Mouse (Mus musculus): ENCODE data around the gene Krt26. TPM values are rescaled to one million over a fixed set of nuclear protein-coding genes. Genes with fewer than 3 reads are reported as not detected.

Gene Krt26
- polyA plus RNA-seq, 1 experiment: not detected

DNA sequence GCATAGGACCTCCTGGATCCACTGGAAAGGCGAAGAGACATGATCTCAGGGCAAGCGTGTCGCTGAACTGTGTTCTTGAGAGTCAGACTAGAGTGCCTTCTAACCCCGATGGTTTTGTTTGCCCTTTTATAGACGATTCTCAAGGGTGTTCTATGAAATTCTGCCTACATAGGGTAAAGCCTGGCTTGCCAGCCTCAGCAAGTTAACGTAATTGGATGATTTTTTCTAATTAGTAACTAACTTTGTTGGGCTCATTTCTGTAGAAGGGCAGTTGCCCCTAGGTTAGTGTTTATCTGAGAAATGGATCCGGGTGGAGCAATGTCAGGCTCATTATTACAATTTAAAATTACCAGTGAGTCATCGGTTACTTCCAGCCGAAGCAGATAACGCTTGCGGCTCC, 14.9 kb downstream of the Krt26 start, which contains the start of gene Krt25:
Krt25 (minus strand) TSS at position 101 of the 400 bp plus-strand sequence.
- no peak within 1 kb of the TSS for H3K27ac ChIP-seq (ENCODE audit: insufficient read depth, low read length)
- no peaks in the 10 kb centered on the region for H3K27me3 ChIP-seq (ENCODE audit: control insufficient read depth, insufficient read depth, low read length)
- no peak for DNase-seq (ENCODE audit: low read depth in 1 of 2, low spot score in 2 of 2)
- no peak within 1 kb of the TSS for H3K4me3 ChIP-seq (ENCODE audit: extremely low read depth, insufficient read depth, insufficient read length)
- H3K4me1 ChIP-seq (ENCODE audit: control insufficient read depth, insufficient read depth, insufficient read length): no peaks in the 10 kb centered on the region
- no peak for TF ChIP-seq POLR2A (IDR thresholded peaks at IDR 0.05; ENCODE audit: low read depth, low read length)
- no peak for TF ChIP-seq CTCF (IDR thresholded peaks at IDR 0.05; ENCODE audit: extremely low read depth, insufficient read depth, insufficient read length, insufficient replicate concordance)
- H3K36me3 ChIP-seq (ENCODE audit: control insufficient read depth, insufficient read depth, low read length): no peaks in the 10 kb centered on the region
- 89% methylated on average over 11 of the region's 11 CpGs for WGBS

DNA sequence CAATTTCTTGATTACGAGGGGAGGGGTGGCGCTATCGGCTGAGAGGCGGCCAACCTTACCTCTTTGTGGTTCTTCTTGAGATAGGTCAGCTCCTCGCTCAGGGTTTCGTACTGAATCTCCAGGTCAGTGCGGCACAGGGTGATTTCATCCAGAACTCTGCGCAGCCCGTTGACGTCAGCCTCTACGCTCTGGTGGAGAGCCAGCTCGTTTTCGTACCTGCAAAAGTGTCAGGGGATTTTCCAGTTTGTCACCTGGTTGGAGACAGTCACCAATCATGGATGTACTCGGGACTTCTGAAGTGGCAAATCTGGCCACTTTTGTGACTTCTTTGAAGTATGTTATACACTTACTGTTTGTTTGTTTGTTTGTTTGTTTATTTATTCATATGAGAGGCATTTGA, 16.7 kb downstream of the Krt26 start:
- TF ChIP-seq CTCF (IDR thresholded peaks at IDR 0.05; ENCODE audit: extremely low read depth, insufficient read depth, insufficient read length, insufficient replicate concordance) (no peak), POLR2A (IDR thresholded peaks at IDR 0.05; ENCODE audit: low read depth, low read length) (no peak)
- WGBS: 89% methylated on average over 14 of the region's 14 CpGs
- Histone ChIP-seq H3K4me1 (ENCODE audit: control insufficient read depth, insufficient read depth, insufficient read length) (no peaks in the 10 kb centered on the region), H3K4me3 (ENCODE audit: extremely low read depth, insufficient read depth, insufficient read length) (no peak overlapping the region), H3K36me3 (ENCODE audit: control insufficient read depth, insufficient read depth, low read length) (no peaks in the 10 kb centered on the region), H3K27me3 (ENCODE audit: control insufficient read depth, insufficient read depth, low read length) (no peaks in the 10 kb centered on the region), H3K27ac (ENCODE audit: insufficient read depth, low read length) (no peak overlapping the region)
- DNase-seq (ENCODE audit: low read depth in 1 of 2, low spot score in 2 of 2): no peak

DNA sequence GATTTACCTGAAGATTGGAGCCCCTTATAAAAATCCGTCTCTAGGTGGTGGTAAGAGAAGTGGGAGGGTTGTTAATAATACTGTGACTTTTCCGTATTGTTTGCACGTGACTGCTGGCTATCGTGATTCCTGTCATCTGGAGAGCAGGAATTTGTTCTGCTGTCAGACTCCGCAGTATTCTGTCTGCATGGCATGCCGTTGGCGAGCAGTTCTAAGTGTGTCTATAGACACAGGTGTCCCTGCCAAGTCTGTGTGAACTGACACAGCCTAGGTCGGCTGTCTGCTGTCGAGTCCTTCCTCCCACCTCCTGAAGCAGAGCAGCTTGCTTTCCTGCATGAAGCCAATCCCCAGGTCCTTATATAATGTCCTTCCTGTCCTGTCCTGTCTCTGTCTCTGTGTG, 18.6 kb downstream of the Krt26 start:
- no peak for DNase-seq (ENCODE audit: low read depth in 1 of 2, low spot score in 2 of 2)
- Histone ChIP-seq H3K27ac (ENCODE audit: insufficient read depth, low read length) (no peak overlapping the region), H3K4me1 (ENCODE audit: control insufficient read depth, insufficient read depth, insufficient read length) (no peaks in the 10 kb centered on the region), H3K36me3 (ENCODE audit: control insufficient read depth, insufficient read depth, low read length) (no peaks in the 10 kb centered on the region), H3K4me3 (ENCODE audit: extremely low read depth, insufficient read depth, insufficient read length) (no peak overlapping the region), H3K27me3 (ENCODE audit: control insufficient read depth, insufficient read depth, low read length) (no peaks in the 10 kb centered on the region)
- 77% methylated on average over 9 of the region's 9 CpGs for WGBS
- TF ChIP-seq CTCF (IDR thresholded peaks at IDR 0.05; ENCODE audit: extremely low read depth, insufficient read depth, insufficient read length, insufficient replicate concordance) (no peak), POLR2A (IDR thresholded peaks at IDR 0.05; ENCODE audit: low read depth, low read length) (no peak)

DNA sequence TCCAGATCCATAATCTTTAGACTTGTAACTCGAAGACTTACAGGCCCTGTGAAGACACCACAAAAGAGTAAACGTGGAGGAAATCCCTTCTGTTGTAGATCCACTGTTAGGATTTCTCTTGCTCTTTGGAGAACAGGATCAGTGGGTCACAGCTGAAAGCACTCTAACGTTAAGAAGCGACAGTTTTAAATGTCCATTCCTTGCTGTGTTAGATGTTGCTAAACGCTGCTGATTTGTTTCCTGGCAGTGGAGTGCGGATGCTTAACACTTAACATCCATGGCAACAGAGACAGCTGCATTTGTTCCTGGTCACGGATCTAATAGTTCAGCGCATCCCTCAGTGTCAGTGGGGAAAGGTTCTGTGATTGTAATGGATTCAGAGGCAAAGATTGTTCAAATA, 21.2 kb downstream of the Krt26 start:
- H3K4me3 ChIP-seq (ENCODE audit: extremely low read depth, insufficient read depth, insufficient read length): no peak overlapping the region
- TF ChIP-seq POLR2A (IDR thresholded peaks at IDR 0.05; ENCODE audit: low read depth, low read length): no peak
- no peak for TF ChIP-seq CTCF (IDR thresholded peaks at IDR 0.05; ENCODE audit: extremely low read depth, insufficient read depth, insufficient read length, insufficient replicate concordance)
- no peaks in the 10 kb centered on the region for H3K4me1 ChIP-seq (ENCODE audit: control insufficient read depth, insufficient read depth, insufficient read length)
- no peak overlapping the region for H3K27ac ChIP-seq (ENCODE audit: insufficient read depth, low read length)
- no peaks in the 10 kb centered on the region for H3K27me3 ChIP-seq (ENCODE audit: control insufficient read depth, insufficient read depth, low read length)
- H3K36me3 ChIP-seq (ENCODE audit: control insufficient read depth, insufficient read depth, low read length): no peaks in the 10 kb centered on the region
- DNase-seq (ENCODE audit: low read depth in 1 of 2, low spot score in 2 of 2): no peak
- WGBS: 81% methylated on average over 8 of the region's 8 CpGs

DNA sequence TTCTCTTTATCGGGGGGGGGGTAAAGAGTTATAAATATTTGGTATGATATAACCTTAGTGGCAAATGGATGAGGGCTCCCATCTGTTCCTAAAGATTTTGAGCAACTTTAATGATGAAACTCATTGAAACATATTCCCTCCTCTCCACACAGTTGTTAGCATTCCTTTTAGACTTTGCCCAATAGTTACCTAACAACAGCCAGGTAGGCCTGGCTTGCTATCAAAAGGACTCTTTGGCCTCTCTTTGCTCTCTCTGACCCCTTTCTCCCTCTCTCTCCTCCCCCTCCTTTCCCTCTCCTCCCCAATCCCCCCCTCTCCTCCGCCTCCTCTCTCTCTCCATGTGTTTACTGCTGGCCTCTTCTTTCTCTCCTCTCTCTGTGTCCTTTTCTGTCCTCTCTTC, 23.2 kb downstream of the Krt26 start:
- 94% methylated on average over 2 of the region's 2 CpGs for WGBS
- H3K36me3 ChIP-seq (ENCODE audit: control insufficient read depth, insufficient read depth, low read length): no peaks in the 10 kb centered on the region
- no peak for DNase-seq (ENCODE audit: low read depth in 1 of 2, low spot score in 2 of 2)
- TF ChIP-seq POLR2A (IDR thresholded peaks at IDR 0.05; ENCODE audit: low read depth, low read length): no peak
- TF ChIP-seq CTCF (IDR thresholded peaks at IDR 0.05; ENCODE audit: extremely low read depth, insufficient read depth, insufficient read length, insufficient replicate concordance): no peak
- no peak overlapping the region for H3K4me3 ChIP-seq (ENCODE audit: extremely low read depth, insufficient read depth, insufficient read length)
- H3K27me3 ChIP-seq (ENCODE audit: control insufficient read depth, insufficient read depth, low read length): no peaks in the 10 kb centered on the region
- no peaks in the 10 kb centered on the region for H3K4me1 ChIP-seq (ENCODE audit: control insufficient read depth, insufficient read depth, insufficient read length)
- H3K27ac ChIP-seq (ENCODE audit: insufficient read depth, low read length): no peak overlapping the region

DNA sequence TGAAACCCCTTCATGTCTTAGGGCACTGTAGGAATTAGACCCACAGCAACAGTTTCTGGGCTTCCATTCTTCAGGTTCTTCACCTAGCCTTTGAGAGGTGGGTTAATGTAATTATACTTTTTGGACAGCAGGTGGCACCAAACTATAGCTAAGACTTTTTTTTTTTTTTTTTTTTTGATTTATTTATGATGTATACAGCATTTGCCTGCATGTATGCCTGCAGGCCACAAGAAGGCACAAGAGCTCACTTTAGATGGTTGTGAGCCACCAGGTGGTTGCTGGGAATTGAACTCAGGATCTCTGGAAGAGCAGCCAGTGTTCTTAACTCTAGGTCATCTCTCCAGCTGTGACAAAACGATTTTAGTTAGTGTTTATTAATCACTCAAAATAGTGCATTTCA, 26.9 kb downstream of the Krt26 start:
- peak in 1 of 2 experiments; percentile 38 for DNase-seq (ENCODE audit: low read depth in 1 of 2, low spot score in 2 of 2)
- Histone ChIP-seq H3K27ac (ENCODE audit: insufficient read depth, low read length) (no peak overlapping the region), H3K27me3 (ENCODE audit: control insufficient read depth, insufficient read depth, low read length) (no peaks in the 10 kb centered on the region), H3K36me3 (ENCODE audit: control insufficient read depth, insufficient read depth, low read length) (no peaks in the 10 kb centered on the region), H3K4me3 (ENCODE audit: extremely low read depth, insufficient read depth, insufficient read length) (no peak overlapping the region), H3K4me1 (ENCODE audit: control insufficient read depth, insufficient read depth, insufficient read length) (no peaks in the 10 kb centered on the region)
- TF ChIP-seq POLR2A (IDR thresholded peaks at IDR 0.05; ENCODE audit: low read depth, low read length): no peak
- WGBS: 83% methylated on average over 1 of the region's 1 CpGs

DNA sequence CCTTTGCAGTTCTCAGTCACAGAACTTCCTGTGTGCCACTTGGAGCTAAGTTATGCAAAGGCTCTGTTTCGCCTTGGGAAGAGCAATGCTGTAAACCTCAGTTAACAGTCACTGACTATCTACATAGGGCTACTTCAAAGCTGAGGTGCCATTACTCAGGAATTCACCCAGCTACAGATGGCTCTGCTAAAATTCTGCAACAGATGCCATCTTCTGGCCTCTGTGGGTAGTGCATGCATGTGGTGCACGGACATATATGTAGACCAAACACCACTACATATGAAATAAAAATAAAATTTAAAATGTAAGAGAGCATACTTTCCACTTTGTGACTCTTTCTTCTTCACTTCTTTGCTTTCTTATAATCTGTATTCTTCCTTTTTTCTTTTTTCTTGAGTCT, 30.2 kb downstream of the Krt26 start:
- Histone ChIP-seq H3K4me1 (ENCODE audit: control insufficient read depth, insufficient read depth, insufficient read length) (no peaks in the 10 kb centered on the region), H3K27ac (ENCODE audit: insufficient read depth, low read length) (no peak overlapping the region), H3K4me3 (ENCODE audit: extremely low read depth, insufficient read depth, insufficient read length) (no peak overlapping the region), H3K36me3 (ENCODE audit: control insufficient read depth, insufficient read depth, low read length) (no peaks in the 10 kb centered on the region), H3K27me3 (ENCODE audit: control insufficient read depth, insufficient read depth, low read length) (no peaks in the 10 kb centered on the region)
- peak; percentile 57 to 67 for DNase-seq (ENCODE audit: low read depth in 1 of 2, low spot score in 2 of 2)
- WGBS: 30% methylated on average over 2 of the region's 2 CpGs
- TF ChIP-seq POLR2A (IDR thresholded peaks at IDR 0.05; ENCODE audit: low read depth, low read length) (no peak), CTCF (IDR thresholded peaks at IDR 0.05; ENCODE audit: extremely low read depth, insufficient read depth, insufficient read length, insufficient replicate concordance) (peak; percentile 46; the same call in 1 of the 2 replicates)

All from spleen, adult 2 months (tissue).